Mouse (Mus musculus) olfactory bulb, adult 2 months (tissue): ENCODE results near the gene 1700125H20Rik.

Source experiments
- CTCF ChIP-seq: fragments of 200-500 bp; IDR thresholded peaks from 2 replicates; pipeline ENCODE4 v1.5.1; 2012; ENCODE audit warnings: low read depth, mild to moderate bottlenecking, low read length, moderate library complexity; ENCODE audit not compliant: insufficient read depth
- POLR2A ChIP-seq: fragments of 200-500 bp; IDR thresholded peaks from 2 replicates; pipeline ENCODE4 v1.6.1; 2012; ENCODE audit warnings: mild to moderate bottlenecking, low read depth, low read length, moderate library complexity; ENCODE audit not compliant: insufficient read depth

DNA sequence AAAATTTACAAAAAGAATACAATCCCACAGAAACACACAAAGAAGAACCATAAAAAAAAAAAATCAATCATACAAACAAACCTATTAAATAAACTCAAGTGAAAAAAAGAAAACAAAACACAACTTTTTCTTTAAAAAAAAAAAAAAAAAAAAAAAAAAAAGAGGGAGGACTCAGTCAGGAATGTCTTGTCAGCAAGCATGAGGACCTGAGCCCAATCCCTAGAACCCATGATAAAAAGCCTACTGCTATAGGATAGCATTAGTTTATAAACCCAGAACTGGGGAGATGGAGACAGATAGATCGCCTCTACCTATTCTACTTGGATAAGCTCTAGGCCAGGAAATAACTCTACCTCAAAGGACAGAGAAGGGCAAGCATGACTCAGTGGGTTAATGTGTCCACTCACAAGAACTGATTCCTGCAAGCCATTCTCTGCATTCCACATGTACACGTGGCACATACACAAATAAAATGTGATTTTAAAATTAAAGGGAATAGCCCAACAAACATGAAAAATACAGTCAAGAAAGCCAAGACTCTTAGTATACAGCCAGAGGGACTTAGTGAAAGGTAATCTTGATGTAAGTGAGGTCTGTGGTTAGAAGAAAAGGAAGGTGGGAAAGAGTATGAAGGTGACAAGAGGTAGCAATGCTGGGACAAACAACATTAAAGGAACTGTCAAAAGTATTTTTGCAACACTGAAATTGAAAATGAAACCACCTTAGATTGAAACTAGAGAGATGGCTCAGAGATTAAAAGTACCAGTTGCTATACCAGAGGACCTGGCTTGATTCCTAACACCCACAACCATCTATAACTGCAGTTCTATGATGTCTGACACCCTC, 43.7 kb upstream of the 1700125H20Rik start:
- TF ChIP-seq CTCF (no peak), POLR2A (no peak)
